Mouse (Mus musculus): ENCODE measurements around the gene Eif3f. TPM values are rescaled to one million over a fixed set of nuclear protein-coding genes. Genes with fewer than 3 reads are reported as not detected.
A peak's percentile ranks its signal among the peaks of the same experiment; 100 is the strongest.

Gene Eif3f
- polyA plus RNA-seq (2016; fragmentation: Nextera tagmentation; extraction: Ambion mirVana): 75.4 and 76.0 TPM in 2 replicates

GRCm38 (mm10) chr7:108933794-108934731 is at the start of gene Eif3f:
Eif3f (plus strand) TSS chr7:108934417.
- DNase-seq (ENCODE audit: low spot score): peak; percentile 90
- Histone ChIP-seq H3K27me3 (ENCODE audit: low read depth, poor library complexity, severe bottlenecking) (no peaks in the 10 kb centered on the region), H3K27ac (replicated peaks) (peak within 1 kb of the TSS; percentile 96), H3K4me1 (peaks cover 14% of the 10 kb centered on the region), H3K9me3 (replicated peaks) (no peaks in the 10 kb centered on the region), H3K4me3 (peak within 1 kb of the TSS; percentile 99), H3K36me3 (peaks cover 36% of the 10 kb centered on the region)
- 3% methylated on average over 50 of the region's 50 CpGs for WGBS

- Histone ChIP-seq H3K27ac (replicated peaks) (no peak within 1 kb of the TSS), H3K36me3 (no peaks in the 10 kb centered on the region), H3K4me1 (no peaks in the 10 kb centered on the region), H3K4me3 (no peak within 1 kb of the TSS), H3K27me3 (ENCODE audit: low read depth, poor library complexity, severe bottlenecking) (no peaks in the 10 kb centered on the region), H3K9me3 (replicated peaks) (no peaks in the 10 kb centered on the region)
- no peak for DNase-seq (ENCODE audit: low spot score)
- WGBS: 84% methylated on average over 4 of the region's 4 CpGs
Measured at GRCm38 (mm10) chr7:108884906-108885305, 49.3 kb upstream of the Eif3f start, which contains the start of gene Olfr518. Olfr518 (minus strand) TSS chr7:108885006.

GRCm38 (mm10) chr7:108894320-108894719 is 39.9 kb upstream of the Eif3f start, which contains the start of gene Olfr519:
Olfr519 (minus strand) TSS chr7:108894420.
- Histone ChIP-seq H3K9me3 (replicated peaks) (no peaks in the 10 kb centered on the region), H3K4me3 (no peak within 1 kb of the TSS), H3K27me3 (ENCODE audit: low read depth, poor library complexity, severe bottlenecking) (no peaks in the 10 kb centered on the region), H3K27ac (replicated peaks) (no peak within 1 kb of the TSS), H3K36me3 (no peaks in the 10 kb centered on the region), H3K4me1 (no peaks in the 10 kb centered on the region)
- no peak for DNase-seq (ENCODE audit: low spot score)
- WGBS: 89% methylated on average over 5 of the region's 5 CpGs

- Histone ChIP-seq H3K4me3 (no peak overlapping the region), H3K36me3 (no peaks in the 10 kb centered on the region), H3K27me3 (ENCODE audit: low read depth, poor library complexity, severe bottlenecking) (no peaks in the 10 kb centered on the region), H3K4me1 (no peaks in the 10 kb centered on the region), H3K27ac (replicated peaks) (no peak overlapping the region), H3K9me3 (replicated peaks) (no peaks in the 10 kb centered on the region)
- no peak for DNase-seq (ENCODE audit: low spot score)
- WGBS: 91% methylated on average over 2 of the region's 2 CpGs
Measured at GRCm38 (mm10) chr7:108903969-108904368, 30.2 kb upstream of the Eif3f start.

GRCm38 (mm10) chr7:108927043-108927442 is 7.2 kb upstream of the Eif3f start:
- Histone ChIP-seq H3K4me1 (no peaks in the 10 kb centered on the region), H3K9me3 (replicated peaks) (no peaks in the 10 kb centered on the region), H3K27ac (replicated peaks) (no peak overlapping the region), H3K36me3 (no peaks in the 10 kb centered on the region), H3K27me3 (ENCODE audit: low read depth, poor library complexity, severe bottlenecking) (no peaks in the 10 kb centered on the region), H3K4me3 (no peak overlapping the region)
- no peak for DNase-seq (ENCODE audit: low spot score)
- WGBS: 77% methylated on average over 4 of the region's 4 CpGs

GRCm38 (mm10) chr7:108928280-108929188 is 5.7 kb upstream of the Eif3f start:
- H3K9me3 ChIP-seq (replicated peaks): no peaks in the 10 kb centered on the region
- whole genome bisulfite sequencing: 85% methylated on average over 11 of the region's 11 CpGs
- H3K4me1 ChIP-seq: no peaks in the 10 kb centered on the region
- no peak overlapping the region for H3K4me3 ChIP-seq
- H3K36me3 ChIP-seq: no peaks in the 10 kb centered on the region
- no peaks in the 10 kb centered on the region for H3K27me3 ChIP-seq (ENCODE audit: low read depth, poor library complexity, severe bottlenecking)
- no peak for DNase-seq (ENCODE audit: low spot score)
- no peak overlapping the region for H3K27ac ChIP-seq (replicated peaks)

- H3K27me3 ChIP-seq (ENCODE audit: low read depth, poor library complexity, severe bottlenecking): no peaks in the 10 kb centered on the region
- H3K9me3 ChIP-seq (replicated peaks): no peaks in the 10 kb centered on the region
- WGBS: 86% methylated on average over 6 of the region's 6 CpGs
- H3K4me1 ChIP-seq: peaks cover 1% of the 10 kb centered on the region
- no peak within 1 kb of the TSS for H3K27ac ChIP-seq (replicated peaks)
- no peak within 1 kb of the TSS for H3K4me3 ChIP-seq
- H3K36me3 ChIP-seq: no peaks in the 10 kb centered on the region
- no peak for DNase-seq (ENCODE audit: low spot score)
Measured at GRCm38 (mm10) chr7:108929726-108930393, 4.4 kb upstream of the Eif3f start, which contains the start of gene Nlrp10. Nlrp10 (minus strand) TSS chr7:108930178.

GRCm38 (mm10) chr7:108934836-108935235 is 619 bp downstream of the Eif3f start:
- Histone ChIP-seq H3K27me3 (ENCODE audit: low read depth, poor library complexity, severe bottlenecking) (no peaks in the 10 kb centered on the region), H3K36me3 (peaks cover 44% of the 10 kb centered on the region), H3K27ac (replicated peaks) (peak overlapping the region; percentile 96), H3K4me1 (peaks cover 14% of the 10 kb centered on the region), H3K4me3 (peak overlapping the region; percentile 99), H3K9me3 (replicated peaks) (no peaks in the 10 kb centered on the region)
- 11% methylated on average over 8 of the region's 8 CpGs for WGBS
- no peak for DNase-seq (ENCODE audit: low spot score)

- no peak for DNase-seq (ENCODE audit: low spot score)
- H3K36me3 ChIP-seq: peaks cover 50% of the 10 kb centered on the region
- peaks cover 14% of the 10 kb centered on the region for H3K4me1 ChIP-seq
- H3K27ac ChIP-seq (replicated peaks): no peak overlapping the region
- WGBS: 89% methylated on average over 7 of the region's 7 CpGs
- H3K9me3 ChIP-seq (replicated peaks): no peaks in the 10 kb centered on the region
- H3K27me3 ChIP-seq (ENCODE audit: low read depth, poor library complexity, severe bottlenecking): no peaks in the 10 kb centered on the region
- H3K4me3 ChIP-seq: peak overlapping the region; percentile 99
Measured at GRCm38 (mm10) chr7:108935411-108935810, 1.2 kb downstream of the Eif3f start.

- H3K4me3 ChIP-seq: no peak overlapping the region
- H3K9me3 ChIP-seq (replicated peaks): no peaks in the 10 kb centered on the region
- DNase-seq (ENCODE audit: low spot score): no peak
- no peaks in the 10 kb centered on the region for H3K27me3 ChIP-seq (ENCODE audit: low read depth, poor library complexity, severe bottlenecking)
- WGBS: 90% methylated on average over 4 of the region's 4 CpGs
- no peak overlapping the region for H3K27ac ChIP-seq (replicated peaks)
- peaks cover 14% of the 10 kb centered on the region for H3K4me1 ChIP-seq
- peaks cover 61% of the 10 kb centered on the region for H3K36me3 ChIP-seq
Measured at GRCm38 (mm10) chr7:108936591-108936990, 2.4 kb downstream of the Eif3f start.

- WGBS: 93% methylated on average over 9 of the region's 9 CpGs
- no peaks in the 10 kb centered on the region for H3K4me1 ChIP-seq
- H3K4me3 ChIP-seq: no peak overlapping the region
- H3K27me3 ChIP-seq (ENCODE audit: low read depth, poor library complexity, severe bottlenecking): no peaks in the 10 kb centered on the region
- no peaks in the 10 kb centered on the region for H3K9me3 ChIP-seq (replicated peaks)
- no peak for DNase-seq (ENCODE audit: low spot score)
- H3K27ac ChIP-seq (replicated peaks): no peak overlapping the region
- H3K36me3 ChIP-seq: peaks cover 98% of the 10 kb centered on the region
Measured at GRCm38 (mm10) chr7:108941466-108941865, 7.2 kb downstream of the Eif3f start.

GRCm38 (mm10) chr7:108944002-108944401 is 9.8 kb downstream of the Eif3f start:
- no peak overlapping the region for H3K4me3 ChIP-seq
- no peak overlapping the region for H3K27ac ChIP-seq (replicated peaks)
- H3K27me3 ChIP-seq (ENCODE audit: low read depth, poor library complexity, severe bottlenecking): peaks cover 7% of the 10 kb centered on the region
- no peaks in the 10 kb centered on the region for H3K9me3 ChIP-seq (replicated peaks)
- H3K4me1 ChIP-seq: peaks cover 6% of the 10 kb centered on the region
- 3% methylated on average over 2 of the region's 2 CpGs for WGBS
- peaks cover 72% of the 10 kb centered on the region for H3K36me3 ChIP-seq
- peak; percentile 42 for DNase-seq (ENCODE audit: low spot score)
